Mouse (Mus musculus) cerebellum, adult 2 months (tissue): ENCODE results near the gene Nol9.

ENCODE experiments used
- CTCF ChIP-seq: fragments of 200-500 bp; IDR thresholded peaks from 2 replicates; pipeline ENCODE4 v1.5.1; 2011; ENCODE audit warnings: low read depth, mild to moderate bottlenecking, control low read depth, low read length, moderate library complexity, borderline replicate concordance; ENCODE audit not compliant: insufficient read depth
- POLR2A ChIP-seq: fragments of 200-500 bp; IDR thresholded peaks from 2 replicates; pipeline ENCODE4 v1.6.1; 2011; ENCODE audit warnings: low read length, control low read depth, borderline replicate concordance; ENCODE audit not compliant: insufficient read depth

DNA sequence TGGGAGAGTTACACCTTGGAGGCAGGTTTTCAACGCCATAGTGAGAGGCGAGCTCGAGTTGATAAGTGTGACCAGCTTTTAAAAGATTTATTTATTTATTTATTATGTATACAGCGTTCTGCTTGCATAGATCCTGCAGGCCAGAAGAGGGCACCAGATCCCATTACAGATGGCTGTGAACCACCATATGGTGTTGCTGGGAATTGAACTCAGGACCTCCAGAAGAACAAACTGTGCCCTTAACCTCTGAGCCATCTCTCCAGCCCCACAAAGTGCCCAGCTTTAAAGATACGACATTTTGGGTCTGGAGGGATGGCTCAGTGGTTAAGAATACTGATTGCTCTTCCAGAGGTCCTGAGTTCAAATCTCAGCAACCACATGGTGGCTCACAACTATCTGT is 10.0 kb upstream of the Nol9 start:
- TF ChIP-seq POLR2A (no peak), CTCF (peak; percentile 24; the same call in 1 of the 2 replicates)
